Mouse (Mus musculus): Measurements from ENCODE around the gene Capn15. TPM values are rescaled to one million over a fixed set of nuclear protein-coding genes. Genes with fewer than 3 reads are reported as not detected.

The Capn15 gene
- polyA plus RNA-seq, 1 experiment from 2014 or later = 21.5 TPM

DNA sequence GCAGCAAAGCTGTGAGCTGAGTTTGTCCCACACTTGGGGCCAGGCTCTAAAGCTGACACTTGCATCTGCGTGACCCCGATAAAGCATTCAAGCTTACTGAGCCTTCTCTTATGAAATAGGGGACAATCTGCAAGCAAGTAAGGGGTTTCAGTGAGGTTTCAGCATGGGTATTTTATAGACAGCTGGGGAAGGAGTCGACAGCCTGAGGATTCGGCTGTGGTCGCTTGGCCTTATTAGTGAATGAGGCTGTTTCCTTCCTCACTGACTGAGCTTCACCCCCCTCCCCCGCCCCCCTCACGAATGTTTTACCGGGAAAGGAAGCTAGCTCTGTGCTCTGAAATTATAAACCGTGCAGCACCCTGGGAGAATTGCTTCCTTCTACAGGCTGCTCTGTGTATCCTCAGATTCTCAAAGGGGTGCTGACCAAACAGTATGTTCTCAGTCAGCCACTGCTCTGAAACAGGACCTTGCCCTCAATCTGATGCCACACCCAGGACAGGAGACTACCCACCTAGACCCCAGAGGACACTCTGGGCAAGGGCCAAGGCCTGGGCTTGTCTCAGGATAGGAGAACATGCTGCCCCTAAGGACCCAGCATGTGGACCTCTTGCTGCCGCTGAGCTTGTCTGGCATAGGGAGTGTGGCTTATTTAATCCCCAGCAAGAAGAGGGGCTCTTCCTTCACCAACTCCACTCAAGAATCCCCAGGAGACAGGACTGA lies 20.3 kb upstream of the Capn15 start:
- Histone ChIP-seq H3K9ac (ENCODE audit: low read length) (no peak overlapping the region), H3K4me3 (ENCODE audit: low read depth, low read length) (no peak overlapping the region), H3K27ac (ENCODE audit: low read depth, low read length) (no peak overlapping the region), H3K36me3 (ENCODE audit: control insufficient read depth, insufficient read depth, low read length) (peaks cover 6% of the 10 kb centered on the region; the same call in 1 of the 2 replicates), H3K4me1 (ENCODE audit: control insufficient read depth, insufficient read depth, low read length) (no peaks in the 10 kb centered on the region), H3K27me3 (ENCODE audit: control insufficient read depth, insufficient read depth, low read length) (no peaks in the 10 kb centered on the region), H3K9me3 (ENCODE audit: control insufficient read depth, low read length) (no peaks in the 10 kb centered on the region), H3K4me2 (no peak overlapping the region)
- ATAC-seq (ENCODE audit: low FRiP score) = no peak
- WGBS = 88% methylated on average over 10 of the region's 10 CpGs
- DNase-seq (ENCODE audit: low spot score, missing footprints) = no peak

DNA sequence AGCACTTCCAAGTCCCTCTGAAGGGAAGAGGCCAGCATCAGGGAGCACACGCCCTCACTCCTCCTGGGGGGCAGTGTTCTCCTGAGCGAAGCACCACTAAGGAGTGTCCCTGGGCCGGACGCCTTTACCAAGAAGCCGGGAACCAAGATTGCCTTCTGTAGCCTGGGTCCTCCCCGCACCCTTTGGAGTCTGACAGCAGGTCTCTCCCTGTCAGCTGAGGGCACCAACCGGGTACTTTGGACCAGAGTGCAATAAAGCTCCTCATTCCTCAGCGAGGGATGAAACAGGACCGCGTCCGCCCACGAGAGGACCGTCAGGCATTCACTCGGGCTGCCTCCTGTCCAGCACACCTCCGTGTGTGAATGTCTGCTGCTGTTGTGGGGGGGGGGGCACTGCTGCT lies 19.1 kb upstream of the Capn15 start:
- Histone ChIP-seq H3K9ac (ENCODE audit: low read length) (no peak overlapping the region), H3K4me3 (ENCODE audit: low read depth, low read length) (no peak overlapping the region), H3K9me3 (ENCODE audit: control insufficient read depth, low read length) (no peaks in the 10 kb centered on the region), H3K27ac (ENCODE audit: low read depth, low read length) (no peak overlapping the region), H3K4me2 (no peak overlapping the region), H3K36me3 (ENCODE audit: control insufficient read depth, insufficient read depth, low read length) (peaks cover 6% of the 10 kb centered on the region; the same call in 1 of the 2 replicates), H3K4me1 (ENCODE audit: control insufficient read depth, insufficient read depth, low read length) (no peaks in the 10 kb centered on the region), H3K27me3 (ENCODE audit: control insufficient read depth, insufficient read depth, low read length) (no peaks in the 10 kb centered on the region)
- DNase-seq (ENCODE audit: low spot score, missing footprints) (no peak), ATAC-seq (ENCODE audit: low FRiP score) (no peak)
- WGBS = 92% methylated on average over 15 of the region's 15 CpGs

DNA sequence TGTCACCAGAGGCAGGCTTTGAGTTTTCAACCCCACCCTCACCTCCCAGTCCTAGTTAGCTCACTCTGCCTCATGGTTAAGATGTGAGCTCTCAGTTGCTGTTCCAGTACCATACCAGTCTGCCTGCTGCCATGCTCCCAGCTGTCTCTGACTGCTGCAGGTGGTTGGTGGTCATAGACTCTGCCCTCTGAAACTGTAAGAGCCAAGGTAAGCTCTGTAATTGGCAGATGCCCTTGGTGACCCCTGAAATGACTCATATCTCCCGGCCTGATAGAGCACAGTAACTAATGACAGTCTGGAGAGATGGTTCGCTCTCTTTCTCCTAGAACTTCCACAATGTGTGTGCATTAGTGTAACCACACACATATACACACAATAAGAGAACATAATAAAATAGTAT lies 18.3 kb upstream of the Capn15 start:
- Histone ChIP-seq H3K4me2 (no peak overlapping the region), H3K4me3 (ENCODE audit: low read depth, low read length) (no peak overlapping the region), H3K9me3 (ENCODE audit: control insufficient read depth, low read length) (no peaks in the 10 kb centered on the region), H3K27ac (ENCODE audit: low read depth, low read length) (no peak overlapping the region), H3K4me1 (ENCODE audit: control insufficient read depth, insufficient read depth, low read length) (no peaks in the 10 kb centered on the region), H3K36me3 (ENCODE audit: control insufficient read depth, insufficient read depth, low read length) (peaks cover 6% of the 10 kb centered on the region; the same call in 1 of the 2 replicates), H3K27me3 (ENCODE audit: control insufficient read depth, insufficient read depth, low read length) (no peaks in the 10 kb centered on the region), H3K9ac (ENCODE audit: low read length) (no peak overlapping the region)
- ATAC-seq (ENCODE audit: low FRiP score) (no peak), DNase-seq (ENCODE audit: low spot score, missing footprints) (no peak)
- 95% methylated on average over 2 of the region's 2 CpGs for WGBS

DNA sequence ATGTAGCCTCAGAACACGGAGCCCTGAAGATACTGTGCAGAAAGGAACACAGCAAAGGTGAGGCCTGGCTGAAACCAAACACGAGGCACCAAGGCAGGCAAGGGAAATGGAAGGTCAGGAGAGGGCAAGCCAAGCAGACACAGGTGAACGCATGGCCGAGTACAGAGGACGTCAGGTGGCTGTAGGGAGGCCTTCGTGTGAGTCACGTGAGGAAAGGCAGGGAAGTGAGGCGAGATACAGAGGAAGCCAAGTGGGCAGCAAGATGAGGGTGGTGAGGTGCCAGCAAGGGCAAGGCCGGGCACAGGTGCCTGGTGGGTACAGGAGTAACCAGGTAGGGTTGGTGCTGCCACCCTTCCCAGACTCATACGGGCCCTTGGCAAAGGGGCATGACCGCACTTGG lies 12.8 kb upstream of the Capn15 start:
- Histone ChIP-seq H3K27me3 (ENCODE audit: control insufficient read depth, insufficient read depth, low read length) (no peaks in the 10 kb centered on the region), H3K4me3 (ENCODE audit: low read depth, low read length) (no peak overlapping the region), H3K9ac (ENCODE audit: low read length) (no peak overlapping the region), H3K9me3 (ENCODE audit: control insufficient read depth, low read length) (no peaks in the 10 kb centered on the region), H3K4me2 (no peak overlapping the region), H3K4me1 (ENCODE audit: control insufficient read depth, insufficient read depth, low read length) (no peaks in the 10 kb centered on the region), H3K27ac (ENCODE audit: low read depth, low read length) (no peak overlapping the region), H3K36me3 (ENCODE audit: control insufficient read depth, insufficient read depth, low read length) (peaks cover 2% of the 10 kb centered on the region; the same call in 1 of the 2 replicates)
- WGBS = 85% methylated on average over 11 of the region's 11 CpGs
- DNase-seq (ENCODE audit: low spot score, missing footprints) (no peak), ATAC-seq (ENCODE audit: low FRiP score) (no peak)

- DNase-seq (ENCODE audit: low spot score, missing footprints) = no peak
- 88% methylated on average over 3 of the region's 3 CpGs for WGBS
- Histone ChIP-seq H3K9me3 (ENCODE audit: control insufficient read depth, low read length) (no peaks in the 10 kb centered on the region), H3K27ac (ENCODE audit: low read depth, low read length) (no peak overlapping the region), H3K4me1 (ENCODE audit: control insufficient read depth, insufficient read depth, low read length) (no peaks in the 10 kb centered on the region), H3K27me3 (ENCODE audit: control insufficient read depth, insufficient read depth, low read length) (no peaks in the 10 kb centered on the region), H3K4me3 (ENCODE audit: low read depth, low read length) (no peak overlapping the region), H3K36me3 (ENCODE audit: control insufficient read depth, insufficient read depth, low read length) (peaks cover 15% of the 10 kb centered on the region), H3K4me2 (no peak overlapping the region), H3K9ac (ENCODE audit: low read length) (no peak overlapping the region)
- no peak for ATAC-seq (ENCODE audit: low FRiP score)
Measured at GRCm38 (mm10) chr17:25993489-25993888, 7.9 kb upstream of the Capn15 start.

DNA sequence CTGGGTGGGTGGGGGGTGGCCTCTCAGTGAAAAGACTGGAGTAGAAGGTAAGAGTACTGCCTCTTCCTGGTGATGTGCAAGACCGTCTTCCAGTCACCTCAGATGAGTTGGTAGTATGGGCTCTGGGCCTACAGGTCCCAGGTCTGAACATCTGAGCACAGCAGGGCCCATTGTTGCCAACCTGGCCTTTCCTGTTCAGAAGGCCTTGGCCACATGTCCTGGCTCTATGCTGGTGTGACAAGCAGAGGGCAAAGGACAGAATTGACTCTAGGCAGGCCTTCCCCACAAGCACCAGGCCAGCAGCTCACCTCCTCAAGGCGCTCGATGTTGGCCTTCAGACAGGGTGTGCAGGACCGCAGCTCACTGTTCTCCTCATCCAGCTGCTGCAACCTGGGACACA lies 6.7 kb upstream of the Capn15 start:
- Histone ChIP-seq H3K4me3 (ENCODE audit: low read depth, low read length) (no peak overlapping the region), H3K4me2 (no peak overlapping the region)

DNA sequence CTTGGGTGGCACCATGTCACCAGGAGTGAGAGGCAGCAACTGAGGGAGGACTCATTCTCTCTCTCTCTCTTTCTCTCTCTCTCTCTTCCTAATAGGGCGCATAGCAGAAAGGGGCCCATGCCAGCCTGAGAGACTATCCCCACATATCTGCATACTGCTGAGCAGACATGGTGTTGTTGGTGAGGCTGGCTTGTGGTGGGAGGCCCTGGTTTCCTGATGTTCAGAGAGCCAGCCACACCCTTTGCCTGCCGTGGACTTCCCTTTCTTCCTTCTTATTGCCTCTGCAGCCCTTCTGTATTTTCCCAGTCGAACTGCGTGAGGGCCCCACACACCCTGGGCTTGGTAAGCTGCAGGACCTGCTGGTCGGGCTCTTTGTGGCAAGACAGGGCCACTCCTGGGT lies 4.7 kb upstream of the Capn15 start:
- no peaks in the 10 kb centered on the region for H3K4me1 ChIP-seq (ENCODE audit: control insufficient read depth, insufficient read depth, low read length)
- no peaks in the 10 kb centered on the region for H3K9me3 ChIP-seq (ENCODE audit: control insufficient read depth, low read length)
- H3K27me3 ChIP-seq (ENCODE audit: control insufficient read depth, insufficient read depth, low read length) = no peaks in the 10 kb centered on the region
- H3K9ac ChIP-seq (ENCODE audit: low read length) = no peak overlapping the region
- peaks cover 15% of the 10 kb centered on the region for H3K36me3 ChIP-seq (ENCODE audit: control insufficient read depth, insufficient read depth, low read length)
- no peak for DNase-seq (ENCODE audit: low spot score, missing footprints)
- no peak overlapping the region for H3K4me2 ChIP-seq
- no peak overlapping the region for H3K27ac ChIP-seq (ENCODE audit: low read depth, low read length)
- ATAC-seq (ENCODE audit: low FRiP score) = no peak
- no peak overlapping the region for H3K4me3 ChIP-seq (ENCODE audit: low read depth, low read length)
- 95% methylated on average over 5 of the region's 5 CpGs for WGBS

More for the DNA sequence above, 6.7 kb upstream of the Capn15 start:
- Histone ChIP-seq H3K9me3 (ENCODE audit: control insufficient read depth, low read length) (no peaks in the 10 kb centered on the region), H3K27ac (ENCODE audit: low read depth, low read length) (no peak overlapping the region), H3K4me1 (ENCODE audit: control insufficient read depth, insufficient read depth, low read length) (no peaks in the 10 kb centered on the region), H3K36me3 (ENCODE audit: control insufficient read depth, insufficient read depth, low read length) (peaks cover 15% of the 10 kb centered on the region), H3K27me3 (ENCODE audit: control insufficient read depth, insufficient read depth, low read length) (no peaks in the 10 kb centered on the region), H3K9ac (ENCODE audit: low read length) (no peak overlapping the region)
- 100% methylated on average over 4 of the region's 4 CpGs for WGBS
- no peak for DNase-seq (ENCODE audit: low spot score, missing footprints)
- no peak for ATAC-seq (ENCODE audit: low FRiP score)

DNA sequence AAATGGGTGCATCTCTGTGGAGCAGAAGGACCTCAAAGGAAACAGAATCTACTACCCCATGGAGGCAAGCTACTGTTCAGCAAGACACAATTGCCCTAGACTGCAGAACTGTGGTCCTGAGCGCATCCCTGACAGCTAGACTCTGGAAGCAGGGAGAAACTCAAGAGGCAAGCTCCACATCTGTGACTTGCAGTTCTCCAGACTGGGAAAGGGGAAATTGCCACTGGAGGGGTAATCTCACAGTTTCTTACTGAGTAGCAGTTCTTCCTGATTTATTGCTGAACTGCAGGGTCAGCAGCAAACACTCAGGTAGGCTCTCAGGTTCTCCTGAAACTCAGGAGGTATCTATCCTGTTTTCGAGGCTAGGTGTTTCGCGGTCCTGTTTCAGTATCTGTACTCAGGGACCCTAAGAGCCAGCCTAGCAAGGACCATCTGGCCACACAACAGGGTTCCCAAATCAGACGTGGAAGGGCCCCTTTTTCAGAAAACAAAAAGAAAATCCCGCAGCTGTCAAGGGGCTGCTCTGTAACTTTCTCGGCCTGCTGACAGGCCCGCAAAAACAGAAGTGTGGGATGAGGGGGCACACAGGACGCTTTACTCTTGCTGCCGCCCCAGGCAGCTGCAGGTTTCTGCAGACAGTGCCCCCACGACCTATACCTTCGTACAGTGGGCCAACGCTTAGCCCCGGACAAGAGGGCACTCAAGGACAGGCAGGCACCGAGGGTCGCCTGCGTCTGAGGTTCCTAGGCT lies 865 bp downstream of the Capn15 start:
- Histone ChIP-seq H3K4me2 (peak overlapping the region; percentile 93), H3K9ac (ENCODE audit: low read length) (peak overlapping the region; percentile 93), H3K4me1 (ENCODE audit: control insufficient read depth, insufficient read depth, low read length) (peaks cover 10% of the 10 kb centered on the region), H3K27ac (ENCODE audit: low read depth, low read length) (peak overlapping the region; percentile 83), H3K9me3 (ENCODE audit: control insufficient read depth, low read length) (no peaks in the 10 kb centered on the region), H3K4me3 (ENCODE audit: low read depth, low read length) (peak overlapping the region; percentile 81), H3K36me3 (ENCODE audit: control insufficient read depth, insufficient read depth, low read length) (no peaks in the 10 kb centered on the region; the same call in 1 of the 2 replicates), H3K27me3 (ENCODE audit: control insufficient read depth, insufficient read depth, low read length) (no peaks in the 10 kb centered on the region)
- no peak for DNase-seq (ENCODE audit: low spot score, missing footprints)
- no peak for ATAC-seq (ENCODE audit: low FRiP score)
- 12% methylated on average over 17 of the region's 17 CpGs for WGBS

DNA sequence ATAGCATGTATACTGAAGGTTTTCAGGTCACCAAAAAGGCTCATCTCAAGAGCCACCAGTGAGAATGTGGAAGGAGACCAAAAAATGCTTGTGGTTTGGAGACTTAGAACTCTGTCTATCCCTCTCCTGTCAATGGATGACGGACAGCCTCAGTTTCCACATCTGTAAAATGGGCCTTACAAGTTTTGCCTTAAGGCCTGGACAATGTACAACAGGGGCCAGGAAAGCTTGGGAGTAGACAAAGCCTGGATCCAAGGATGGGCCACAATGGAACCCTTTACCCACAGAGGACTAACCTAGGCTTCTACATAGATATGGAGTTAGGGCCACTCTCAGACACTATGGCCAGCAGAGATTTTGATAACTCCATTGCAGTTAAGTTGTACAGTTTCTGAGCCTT lies 1.5 kb downstream of the Capn15 start:
- Histone ChIP-seq H3K27ac (ENCODE audit: low read depth, low read length) (no peak overlapping the region), H3K27me3 (ENCODE audit: control insufficient read depth, insufficient read depth, low read length) (no peaks in the 10 kb centered on the region), H3K4me3 (ENCODE audit: low read depth, low read length) (peak overlapping the region; percentile 81), H3K9ac (ENCODE audit: low read length) (peak overlapping the region; percentile 93; the same call in 1 of the 2 replicates), H3K4me2 (peak overlapping the region; percentile 93), H3K9me3 (ENCODE audit: control insufficient read depth, low read length) (no peaks in the 10 kb centered on the region), H3K36me3 (ENCODE audit: control insufficient read depth, insufficient read depth, low read length) (no peaks in the 10 kb centered on the region; the same call in 1 of the 2 replicates), H3K4me1 (ENCODE audit: control insufficient read depth, insufficient read depth, low read length) (peaks cover 10% of the 10 kb centered on the region)
- ATAC-seq (ENCODE audit: low FRiP score) (no peak), DNase-seq (ENCODE audit: low spot score, missing footprints) (no peak)
- WGBS = 95% methylated on average over 1 of the region's 1 CpGs
